Comparison of ENCODE assay signal across 16 mouse cellular contexts in the genomic region with DNA sequence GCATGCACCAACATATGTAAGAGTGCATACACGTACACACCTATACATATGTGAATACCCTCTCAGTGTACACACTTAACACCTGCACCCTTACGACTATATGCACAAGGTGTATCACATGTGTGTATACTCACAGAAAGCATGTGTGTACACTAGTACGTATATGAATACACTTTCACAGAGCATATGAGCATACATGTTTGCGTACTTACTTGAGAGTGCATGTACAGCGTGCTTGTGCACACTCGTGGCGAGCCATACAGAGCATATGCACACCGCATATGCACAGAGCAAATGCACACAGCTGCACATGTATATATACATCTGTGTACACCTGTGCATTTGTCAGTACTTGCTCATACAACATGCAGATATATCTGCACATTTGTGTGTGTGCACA.
"Had no signal": no experiment of that assay in that cellular context is flagged by ENCODE, and none has a peak within 500 bp of the region (broad histone marks: within the 10 kb centered on the region; RNA-seq: fewer than 3 reads in every experiment).

No protein-coding gene starts in this region.

- H3K9ac ChIP-seq: kidney, embryonic 15.5 days; liver, embryonic 12.5 days; midbrain, embryonic 15.5 days; neural tube, embryonic 15.5 days had no signal

- H3K36me3 ChIP-seq: midbrain, embryonic 15.5 days had no signal

- H3K9me3 ChIP-seq: kidney, embryonic 15.5 days; limb, embryonic 10.5 days; liver, embryonic 12.5 days; megakaryocyte, embryonic 14.5 days; midbrain, embryonic 15.5 days; neural tube, embryonic 15.5 days had no signal

- ATAC-seq: liver, embryonic 12.5 days; midbrain, embryonic 15.5 days had no signal

- H3K27ac ChIP-seq: kidney, embryonic 15.5 days; left cerebral cortex, adult 2 months; limb, embryonic 10.5 days; liver, embryonic 12.5 days; macrophage; midbrain, embryonic 15.5 days; neural tube, embryonic 15.5 days had no signal

- H3K4me2 ChIP-seq: kidney, embryonic 15.5 days; liver, embryonic 12.5 days; midbrain, embryonic 15.5 days; neural tube, embryonic 15.5 days had no signal

- DNase-seq: kidney, adult 2 months; kidney, postnatal 14 days; lung, adult 2 months; lung, postnatal 14 days; right cerebral cortex, adult 18-20 months; right cerebral cortex, postnatal 25 days; thymus, postnatal 36 days had no signal

- H3K4me1 ChIP-seq: kidney, embryonic 15.5 days; liver, embryonic 12.5 days; megakaryocyte, embryonic 14.5 days; midbrain, embryonic 15.5 days; neural tube, embryonic 15.5 days had no signal

- H3K27me3 ChIP-seq: kidney, embryonic 15.5 days; liver, embryonic 12.5 days; megakaryocyte, embryonic 14.5 days; midbrain, embryonic 15.5 days; neural tube, embryonic 15.5 days had no signal

- H3K4me3 ChIP-seq: kidney, embryonic 15.5 days; left cerebral cortex, adult 2 months; limb, embryonic 10.5 days; liver, embryonic 12.5 days; megakaryocyte, embryonic 14.5 days; midbrain, embryonic 15.5 days; myocyte; neural tube, embryonic 15.5 days had no signal
